Mouse (Mus musculus) midbrain, embryonic 10.5 days (tissue): ENCODE data around the gene Icam2. TPM values are rescaled to one million over a fixed set of nuclear protein-coding genes. Genes with fewer than 3 reads are reported as not detected.
A peak's percentile ranks its signal among the peaks of the same experiment; 100 is the strongest.

Source experiments
- DNase-seq: peaks from one replicate; pipeline ENCODE4 v3.0.0-alpha.2; 2017; ENCODE audit warnings: low spot score
- H3K27ac ChIP-seq: fragments of 300-500 bp; sonication (generic); replicated peaks from 2 replicates; pipeline ENCODE4 v1.5.1; 2016; ENCODE audit warnings: mild to moderate bottlenecking
- H3K27me3 ChIP-seq: fragments of 300-500 bp; sonication (generic); 2 replicates; pipeline ENCODE4 v1.6.1; 2016; ENCODE audit warnings: low read depth, mild to moderate bottlenecking; ENCODE audit not compliant: poor library complexity, severe bottlenecking
- H3K36me3 ChIP-seq: fragments of 300-500 bp; sonication (generic); 2 replicates; pipeline ENCODE4 v1.6.1; 2016; ENCODE audit warnings: mild to moderate bottlenecking, moderate library complexity
- H3K4me1 ChIP-seq: fragments of 300-500 bp; sonication (generic); 2 replicates; pipeline ENCODE4 v1.6.1; 2016
- H3K4me3 ChIP-seq: fragments of 300-500 bp; sonication (generic); 2 replicates; pipeline ENCODE4 v1.5.1; 2016; ENCODE audit warnings: mild to moderate bottlenecking, moderate library complexity
- H3K9me3 ChIP-seq: fragments of 300-500 bp; sonication (generic); replicated peaks from 2 replicates; pipeline ENCODE4 v1.6.1; 2016; ENCODE audit warnings: mild to moderate bottlenecking
- WGBS: fragments of 180-500 bp; shearing (Covaris S2); methylation state at CpG from one replicate; pipeline ENCODE4 v1.1.7; 2016; 5-methylcytosine and 5-hydroxymethylcytosine counted together
- polyA plus RNA-seq: library from polyadenylated mRNA; unstranded; fragments of >200 nt; fragmentation: Nextera tagmentation; extraction: Ambion mirVana; gene quantifications from 2 replicates; pipeline ENCODE4 v1.2.1, GENCODE M21; 2016

Icam2 gene
- polyA plus RNA-seq, 1 experiment from 2014 or later: 15.0 TPM

DNA sequence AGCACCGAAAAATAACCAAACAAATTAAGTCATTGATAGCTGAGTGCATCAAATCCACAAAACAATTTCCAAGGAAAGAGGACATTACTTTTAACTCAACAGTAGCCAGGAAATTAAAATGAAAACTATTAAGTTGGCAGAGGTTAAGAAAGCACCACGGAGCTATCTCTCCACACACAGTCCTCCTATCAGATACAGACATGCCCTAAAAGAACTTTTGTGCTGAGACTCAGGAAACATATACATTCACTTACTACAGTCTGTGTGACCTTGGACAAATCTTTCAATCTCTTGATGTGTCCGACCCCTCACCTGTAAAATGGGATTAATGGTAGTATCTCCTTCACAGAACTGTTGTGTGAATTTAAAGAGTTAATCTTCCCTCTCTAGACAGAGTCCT, 1.5 kb downstream of the Icam2 start:
- WGBS: 89% methylated on average over 3 of the region's 3 CpGs
- H3K4me3 ChIP-seq: no peak overlapping the region
- no peaks in the 10 kb centered on the region for H3K36me3 ChIP-seq
- no peaks in the 10 kb centered on the region for H3K9me3 ChIP-seq
- DNase-seq: no peak
- H3K4me1 ChIP-seq: no peaks in the 10 kb centered on the region
- H3K27me3 ChIP-seq: no peaks in the 10 kb centered on the region
- no peak overlapping the region for H3K27ac ChIP-seq

DNA sequence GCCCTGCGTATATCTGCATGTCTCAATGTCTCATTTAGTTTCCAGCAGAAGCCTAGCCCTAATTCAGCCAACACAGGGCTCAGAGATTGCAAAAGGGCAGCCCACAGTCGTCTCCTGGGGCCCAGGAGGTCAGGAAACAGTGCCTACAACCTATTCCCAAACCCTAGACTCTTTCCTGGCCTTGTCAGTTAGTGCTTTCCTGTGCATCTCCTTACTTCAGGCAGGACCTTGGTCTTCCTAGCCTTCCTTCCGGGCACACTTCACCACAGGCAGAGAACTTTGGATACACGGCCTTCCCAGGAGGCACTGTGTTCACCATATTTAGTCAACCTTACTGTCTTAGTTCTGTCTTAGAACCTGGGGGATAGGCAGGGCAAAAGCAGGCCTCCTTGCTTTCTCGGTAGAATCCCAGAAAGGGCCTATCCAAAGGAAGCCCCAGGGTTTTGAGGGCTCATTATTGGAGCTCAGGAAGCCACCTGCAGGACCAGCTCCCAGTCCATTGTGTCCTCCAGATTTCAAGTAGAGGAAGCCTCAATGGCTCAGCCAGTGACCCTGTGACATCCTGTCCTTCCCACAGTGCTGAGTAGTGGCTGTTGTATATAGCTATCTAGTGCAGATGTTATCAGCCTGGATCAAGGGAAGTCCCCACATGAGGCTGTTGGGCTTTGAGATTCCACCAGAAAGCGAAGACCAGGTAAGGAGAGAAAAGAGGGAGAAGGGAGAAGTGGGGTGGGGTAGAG, 4.7 kb downstream of the Icam2 start:
- no peak for DNase-seq
- Histone ChIP-seq H3K27me3 (no peaks in the 10 kb centered on the region), H3K4me3 (no peak overlapping the region), H3K4me1 (no peaks in the 10 kb centered on the region), H3K27ac (no peak overlapping the region), H3K36me3 (no peaks in the 10 kb centered on the region), H3K9me3 (no peaks in the 10 kb centered on the region)
- WGBS: 75% methylated on average over 6 of the region's 6 CpGs

DNA sequence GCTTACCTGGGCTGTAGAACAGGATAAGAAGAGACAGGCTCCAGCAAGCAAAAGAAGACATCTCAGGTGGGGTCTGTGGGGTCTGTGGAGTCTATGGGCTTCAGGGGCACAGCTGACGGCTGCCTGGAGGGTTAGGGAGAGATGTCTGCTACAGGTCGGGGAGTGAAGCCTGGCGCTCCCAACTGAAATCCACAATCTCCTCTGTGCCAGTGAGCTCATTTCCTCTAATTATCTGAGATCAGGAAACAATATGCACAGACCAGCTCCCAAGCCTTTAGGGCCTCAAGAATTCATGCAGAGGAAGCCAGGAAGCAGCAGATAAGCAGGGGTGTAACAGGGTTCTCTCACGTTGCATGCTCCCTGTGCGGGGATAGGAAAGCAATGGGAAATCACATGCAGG, 5.5 kb downstream of the Icam2 start:
- no peaks in the 10 kb centered on the region for H3K36me3 ChIP-seq
- H3K4me3 ChIP-seq: no peak overlapping the region
- 80% methylated on average over 5 of the region's 5 CpGs for WGBS
- H3K9me3 ChIP-seq: no peaks in the 10 kb centered on the region
- H3K27ac ChIP-seq: no peak overlapping the region
- DNase-seq: no peak
- no peaks in the 10 kb centered on the region for H3K4me1 ChIP-seq
- no peaks in the 10 kb centered on the region for H3K27me3 ChIP-seq

DNA sequence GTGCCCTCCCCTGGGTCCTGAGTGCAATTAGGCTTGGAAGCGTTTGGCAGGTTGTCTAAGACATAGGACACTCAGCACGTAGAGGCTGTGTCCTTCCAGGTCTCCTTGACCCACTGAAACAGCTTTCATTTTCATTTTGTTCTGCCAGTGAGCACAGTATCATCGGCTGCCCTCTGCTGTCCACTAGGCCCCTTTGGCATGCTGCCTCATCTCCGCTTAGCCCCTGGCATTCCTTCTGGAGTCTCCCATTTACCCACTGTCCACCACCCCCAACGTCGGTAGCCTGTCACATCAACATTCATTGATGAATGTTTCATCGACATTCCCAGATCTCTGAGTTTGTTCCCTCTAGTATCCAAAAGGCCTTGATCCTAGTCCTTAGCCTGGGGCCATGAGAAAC, 6.0 kb downstream of the Icam2 start:
- H3K4me3 ChIP-seq: no peak overlapping the region
- no peak for DNase-seq

DNA sequence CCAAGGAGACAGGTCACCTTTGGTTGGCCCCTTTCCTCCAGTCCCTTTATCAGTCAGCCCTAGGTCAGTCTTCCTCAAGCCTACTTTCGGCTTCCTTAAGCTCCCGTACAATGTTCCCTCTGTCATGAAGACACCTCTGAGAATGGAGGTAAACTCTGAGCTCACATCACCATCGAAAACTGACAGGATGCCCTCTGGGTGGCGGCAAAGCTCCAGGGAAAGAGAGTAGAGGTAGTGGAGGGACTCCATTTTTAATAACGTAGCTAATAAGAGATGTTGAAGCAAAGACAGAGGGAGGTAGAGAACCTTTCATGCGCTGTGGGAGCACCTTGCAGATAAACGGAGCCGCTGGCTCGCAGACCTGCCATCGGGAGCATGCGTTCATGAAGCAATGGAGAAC, 6.9 kb downstream of the Icam2 start:
- Histone ChIP-seq H3K27ac (no peak overlapping the region), H3K36me3 (no peaks in the 10 kb centered on the region), H3K9me3 (no peaks in the 10 kb centered on the region), H3K4me3 (no peak overlapping the region), H3K27me3 (no peaks in the 10 kb centered on the region), H3K4me1 (no peaks in the 10 kb centered on the region)
- DNase-seq: no peak
- 87% methylated on average over 11 of the region's 11 CpGs for WGBS

More for the DNA sequence above, 6.0 kb downstream of the Icam2 start:
- Histone ChIP-seq H3K27me3 (no peaks in the 10 kb centered on the region), H3K4me1 (no peaks in the 10 kb centered on the region), H3K27ac (no peak overlapping the region), H3K9me3 (no peaks in the 10 kb centered on the region), H3K36me3 (no peaks in the 10 kb centered on the region)
- 86% methylated on average over 7 of the region's 7 CpGs for WGBS

DNA sequence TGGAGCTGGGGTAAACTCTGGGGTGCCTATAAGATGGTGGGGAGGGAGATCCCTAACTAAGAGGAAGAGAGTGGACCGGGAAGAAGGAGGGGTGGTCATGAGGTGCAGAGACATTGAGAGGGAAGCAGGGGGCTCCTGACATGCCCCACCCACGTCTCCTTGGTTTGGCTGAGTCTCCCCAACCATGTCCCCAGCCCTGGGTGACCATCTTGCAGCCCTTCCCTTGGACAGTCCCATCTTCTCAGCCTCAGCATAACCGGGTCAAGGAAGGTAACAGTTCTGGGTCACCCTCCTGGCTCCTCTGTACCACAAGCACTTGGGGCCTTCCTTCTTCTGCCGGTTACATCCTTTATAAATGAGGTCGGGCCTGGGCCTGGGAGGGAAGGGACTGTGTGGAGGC, 12.9 kb downstream of the Icam2 start:
- Histone ChIP-seq H3K27ac (0 out of 2 replicates have a peak overlapping the region, but pooled peaks have one; percentile 28), H3K27me3 (no peaks in the 10 kb centered on the region), H3K36me3 (no peaks in the 10 kb centered on the region), H3K4me3 (no peak overlapping the region), H3K9me3 (no peaks in the 10 kb centered on the region), H3K4me1 (peaks cover 14% of the 10 kb centered on the region)
- WGBS: 80% methylated on average over 5 of the region's 5 CpGs
- no peak for DNase-seq

DNA sequence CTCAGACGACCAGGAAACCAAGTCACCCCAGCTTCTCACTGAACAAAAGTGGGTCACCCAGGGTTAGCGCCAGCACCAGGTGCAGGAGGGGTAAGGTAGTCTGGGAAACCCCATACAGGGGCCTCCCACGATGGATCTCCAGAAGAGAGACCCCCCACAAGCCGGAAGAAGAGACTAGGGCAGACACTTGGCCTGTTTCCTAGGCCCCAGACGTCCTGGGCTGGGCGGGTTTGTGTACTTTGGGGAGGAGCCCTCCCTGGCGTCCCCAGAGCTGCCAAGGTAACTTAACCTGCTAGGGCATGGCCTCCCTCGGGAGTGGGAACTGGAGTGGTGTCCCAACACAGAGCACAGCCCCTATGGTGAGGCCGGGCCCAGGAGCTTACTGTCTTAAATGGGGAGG, 13.3 kb downstream of the Icam2 start:
- WGBS: 56% methylated on average over 9 of the region's 9 CpGs
- Histone ChIP-seq H3K36me3 (no peaks in the 10 kb centered on the region), H3K27me3 (no peaks in the 10 kb centered on the region), H3K27ac (0 out of 2 replicates have a peak overlapping the region, but pooled peaks have one; percentile 28), H3K4me3 (no peak overlapping the region), H3K9me3 (no peaks in the 10 kb centered on the region), H3K4me1 (peaks cover 14% of the 10 kb centered on the region)
- DNase-seq: no peak

DNA sequence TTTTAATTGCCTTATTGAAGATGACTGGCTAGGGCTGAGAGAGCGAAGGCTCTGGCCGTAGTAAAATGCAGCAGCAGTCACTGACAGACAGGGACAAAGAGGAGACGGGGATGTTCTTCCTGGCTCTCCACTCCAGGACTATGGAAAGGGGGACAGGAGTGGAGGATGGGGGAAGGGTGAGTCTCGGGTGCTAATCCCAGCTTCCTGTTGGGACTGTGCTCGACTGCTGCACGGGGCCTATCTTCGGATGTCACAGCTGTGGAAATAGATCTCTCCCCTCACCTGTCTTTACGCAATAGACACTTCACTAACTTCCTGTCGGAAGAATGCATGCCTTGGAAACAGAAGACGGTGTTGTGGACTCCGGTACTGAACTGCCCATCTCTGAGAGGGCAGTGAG, 13.9 kb downstream of the Icam2 start:
- H3K27me3 ChIP-seq: no peaks in the 10 kb centered on the region
- no peak for DNase-seq
- H3K9me3 ChIP-seq: no peaks in the 10 kb centered on the region
- H3K36me3 ChIP-seq: no peaks in the 10 kb centered on the region
- WGBS: 61% methylated on average over 11 of the region's 11 CpGs
- no peak overlapping the region for H3K4me3 ChIP-seq
- peaks cover 14% of the 10 kb centered on the region for H3K4me1 ChIP-seq
- H3K27ac ChIP-seq: no peak overlapping the region

DNA sequence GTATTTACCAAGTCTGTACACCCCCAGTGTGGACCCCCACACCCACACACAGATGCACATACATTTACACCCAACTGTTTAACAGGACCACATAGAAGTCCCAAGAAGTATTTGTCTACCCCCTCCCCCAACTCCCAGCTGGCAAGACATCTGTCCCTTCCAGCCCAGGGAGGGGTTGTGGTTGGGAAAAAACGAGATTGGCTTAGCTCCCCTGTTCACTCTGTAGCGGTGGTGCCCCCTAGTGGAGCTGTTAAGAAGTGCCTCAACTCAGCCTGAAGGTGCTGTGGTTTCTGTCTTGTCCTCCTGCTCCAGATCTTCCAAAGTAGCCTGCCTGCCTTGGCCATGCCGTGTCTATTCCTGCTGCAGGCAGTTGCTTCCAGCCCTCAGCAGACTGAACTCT, 21.6 kb downstream of the Icam2 start:
- Histone ChIP-seq H3K9me3 (no peaks in the 10 kb centered on the region), H3K27ac (no peak overlapping the region), H3K4me3 (0 out of 2 replicates have a peak overlapping the region, but pooled peaks have one; percentile 2), H3K36me3 (no peaks in the 10 kb centered on the region), H3K27me3 (no peaks in the 10 kb centered on the region), H3K4me1 (peaks cover 27% of the 10 kb centered on the region)
- peak; percentile 78 for DNase-seq
- 18% methylated on average over 3 of the region's 3 CpGs for WGBS

DNA sequence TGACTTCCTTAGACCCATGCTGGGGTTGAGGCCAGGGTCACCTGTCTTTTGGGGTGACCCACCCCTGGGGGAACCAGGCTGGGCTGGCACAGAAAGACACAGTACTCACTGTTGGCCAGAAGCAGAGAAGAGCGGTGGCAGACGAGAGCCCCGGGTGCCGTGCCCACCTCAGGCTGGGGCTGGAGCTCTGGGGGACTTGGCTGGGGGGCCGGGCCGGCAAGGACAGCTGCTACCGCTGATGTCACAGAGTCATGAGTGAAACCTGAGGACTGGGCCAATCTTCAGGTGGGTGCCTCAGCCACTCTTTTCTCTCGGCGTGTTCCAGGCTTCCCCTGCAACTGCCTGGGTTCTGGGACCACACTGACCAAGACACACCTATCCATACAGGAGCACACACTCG, 22.5 kb downstream of the Icam2 start, which contains the start of gene Prr29:
Prr29 (plus strand) TSS at position 107 of the 400 bp plus-strand sequence.
- Histone ChIP-seq H3K9me3 (no peaks in the 10 kb centered on the region), H3K4me3 (peak within 1 kb of the TSS; percentile 31), H3K4me1 (peaks cover 27% of the 10 kb centered on the region), H3K27ac (peak within 1 kb of the TSS; percentile 80), H3K36me3 (no peaks in the 10 kb centered on the region), H3K27me3 (no peaks in the 10 kb centered on the region)
- WGBS: 54% methylated on average over 10 of the region's 10 CpGs
- no peak for DNase-seq

DNA sequence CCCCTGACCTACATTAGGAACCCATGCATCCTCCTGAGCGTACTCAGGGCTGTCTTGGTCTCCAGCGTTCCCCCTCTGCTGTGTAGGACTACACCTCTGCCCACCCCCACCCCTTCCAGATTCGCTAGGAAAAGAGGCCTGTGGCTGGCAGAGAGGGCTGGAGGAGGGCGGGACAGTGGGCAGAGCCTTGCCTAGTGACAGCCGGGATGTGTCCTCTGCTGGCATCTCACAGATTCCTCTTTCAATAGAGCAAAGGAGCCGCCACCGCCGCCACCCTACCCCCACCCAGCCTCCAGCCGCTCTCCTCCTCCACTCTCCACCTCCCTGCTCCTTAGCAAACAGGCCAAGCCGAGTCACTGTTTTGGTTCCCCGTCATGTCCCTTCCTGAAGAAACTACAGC, 23.2 kb downstream of the Icam2 start:
- DNase-seq: peak; percentile 49
- peak overlapping the region; percentile 80 for H3K27ac ChIP-seq
- H3K36me3 ChIP-seq: no peaks in the 10 kb centered on the region
- H3K27me3 ChIP-seq: no peaks in the 10 kb centered on the region
- peak overlapping the region; percentile 31 for H3K4me3 ChIP-seq
- H3K9me3 ChIP-seq: no peaks in the 10 kb centered on the region
- WGBS: 7% methylated on average over 11 of the region's 11 CpGs
- peaks cover 27% of the 10 kb centered on the region for H3K4me1 ChIP-seq

DNA sequence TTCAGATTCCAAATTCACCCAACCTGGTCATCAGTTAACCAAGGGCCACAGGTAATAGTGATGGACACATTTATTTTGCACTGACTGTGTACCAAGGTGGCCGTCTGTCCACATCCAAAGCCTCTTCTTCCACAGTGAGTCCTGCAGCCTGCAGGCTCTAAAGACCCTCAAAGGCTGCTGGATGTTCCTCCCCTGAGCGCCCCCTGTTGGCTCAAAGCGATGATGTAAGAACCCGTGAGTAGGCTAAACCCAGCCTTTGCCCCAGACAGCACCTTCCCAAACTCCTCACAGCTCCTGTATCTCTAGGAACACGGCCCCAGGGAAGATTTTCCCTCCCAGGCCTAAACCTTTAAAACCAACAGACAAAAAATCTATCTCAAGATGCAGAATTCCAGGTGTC, 28.5 kb downstream of the Icam2 start:
- H3K4me3 ChIP-seq: no peak overlapping the region
- WGBS: 16% methylated on average over 5 of the region's 5 CpGs
- H3K36me3 ChIP-seq: no peaks in the 10 kb centered on the region
- H3K27ac ChIP-seq: no peak overlapping the region
- no peaks in the 10 kb centered on the region for H3K27me3 ChIP-seq
- peaks cover 5% of the 10 kb centered on the region for H3K4me1 ChIP-seq
- peak; percentile 41 for DNase-seq
- H3K9me3 ChIP-seq: no peaks in the 10 kb centered on the region

DNA sequence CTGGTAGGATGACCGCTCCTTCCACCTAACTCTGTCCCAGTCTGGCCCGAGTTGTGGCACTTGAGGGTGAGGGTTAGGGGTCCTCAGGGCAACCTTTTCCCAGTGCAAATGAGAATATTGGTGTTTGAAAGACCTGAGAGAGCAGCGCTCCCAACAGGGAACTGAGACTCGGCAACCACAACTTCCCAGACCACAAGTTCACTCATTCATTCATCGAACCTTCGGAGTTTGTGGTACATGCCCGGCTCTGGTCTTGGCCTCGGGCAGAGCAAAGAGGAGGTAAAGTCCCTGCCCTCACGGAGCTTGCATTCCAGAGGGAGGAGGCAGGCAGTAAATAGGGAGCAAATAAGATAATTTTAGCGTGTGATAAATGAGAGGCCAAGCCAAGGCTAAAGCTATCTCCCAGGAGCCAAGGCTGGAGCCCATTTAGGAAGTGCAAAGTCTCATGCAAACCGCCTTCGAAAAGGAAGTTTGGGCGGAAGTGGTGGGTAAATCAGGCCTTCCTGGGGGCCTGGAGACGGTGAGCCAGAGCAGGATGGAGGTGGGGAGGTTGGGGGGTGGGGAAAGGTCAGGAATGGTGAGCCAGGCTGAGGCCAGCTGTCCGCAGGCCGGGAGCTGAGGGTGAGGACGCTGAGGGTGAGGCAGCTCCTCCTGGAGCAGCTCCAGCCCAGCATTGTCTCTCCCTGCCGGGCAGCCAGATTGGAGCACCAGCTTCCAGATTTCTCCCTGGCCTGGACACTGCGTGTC, 32.3 kb downstream of the Icam2 start:
- 82% methylated on average over 19 of the region's 19 CpGs for WGBS
- Histone ChIP-seq H3K4me1 (peaks cover 9% of the 10 kb centered on the region), H3K4me3 (no peak overlapping the region), H3K36me3 (no peaks in the 10 kb centered on the region), H3K9me3 (no peaks in the 10 kb centered on the region), H3K27ac (no peak overlapping the region), H3K27me3 (no peaks in the 10 kb centered on the region)
- no peak for DNase-seq
